Mouse (Mus musculus) adipocyte (in vitro differentiated cells): ENCODE results near the gene Nrxn2.

Source experiments
- DNase-seq: peaks from one replicate; pipeline ENCODE4 v3.0.0-alpha.2; 2016; ENCODE audit warnings: low spot score

Gene Nrxn2

DNA sequence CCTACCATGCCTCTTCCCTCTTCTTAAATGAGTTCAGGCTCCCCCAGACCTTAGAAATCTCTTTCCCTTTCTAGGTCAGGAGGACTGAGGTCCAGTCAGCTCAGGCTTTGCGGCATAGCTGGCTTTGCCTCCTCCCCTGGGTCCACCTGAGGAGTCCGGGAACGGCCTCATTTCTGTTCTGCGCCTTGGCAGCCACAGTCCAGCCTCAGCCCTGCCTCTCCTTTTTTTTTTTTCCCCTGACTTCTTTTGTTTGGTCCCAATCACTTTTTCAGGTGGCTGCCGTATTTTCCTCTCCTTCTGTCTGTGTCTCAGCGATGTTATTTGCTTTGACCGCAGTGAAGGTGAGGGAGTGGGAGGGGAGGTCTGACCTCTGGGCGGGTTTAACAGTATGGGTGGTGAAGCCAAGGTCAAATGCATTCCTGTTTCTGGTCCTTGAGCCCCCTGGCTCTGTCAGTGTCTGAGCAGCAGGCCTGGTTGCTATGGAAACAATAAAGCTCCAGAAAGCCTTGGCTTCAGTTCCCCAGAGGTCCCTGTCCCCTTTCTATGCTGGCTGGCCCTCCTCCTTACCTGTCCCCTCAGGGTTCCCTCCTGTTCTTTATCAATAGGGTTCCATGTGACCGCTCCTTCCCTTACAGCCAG, 34.3 kb downstream of the Nrxn2 start:
- DNase-seq: no peak

DNA sequence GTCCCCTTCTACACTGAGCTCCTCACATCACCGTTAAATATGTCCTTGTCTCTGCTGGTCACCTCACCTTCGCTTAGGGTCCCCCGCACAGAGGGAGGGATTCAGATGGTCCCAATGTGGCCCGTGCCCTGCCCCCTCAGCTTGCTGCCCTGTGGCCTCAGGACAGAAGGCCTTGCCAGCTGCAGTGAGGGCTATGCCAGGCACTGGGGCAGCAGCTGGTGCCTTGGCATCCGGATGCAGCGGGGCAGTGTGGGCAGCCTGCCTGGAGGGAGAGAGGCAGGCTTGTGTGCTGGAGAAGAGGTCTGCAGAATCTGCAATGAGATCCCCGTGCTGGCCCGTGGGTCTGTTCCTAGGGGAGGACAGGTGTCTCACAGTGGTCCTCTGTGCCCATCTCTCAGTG, 34.8 kb downstream of the Nrxn2 start:
- peak; percentile 40 for DNase-seq

DNA sequence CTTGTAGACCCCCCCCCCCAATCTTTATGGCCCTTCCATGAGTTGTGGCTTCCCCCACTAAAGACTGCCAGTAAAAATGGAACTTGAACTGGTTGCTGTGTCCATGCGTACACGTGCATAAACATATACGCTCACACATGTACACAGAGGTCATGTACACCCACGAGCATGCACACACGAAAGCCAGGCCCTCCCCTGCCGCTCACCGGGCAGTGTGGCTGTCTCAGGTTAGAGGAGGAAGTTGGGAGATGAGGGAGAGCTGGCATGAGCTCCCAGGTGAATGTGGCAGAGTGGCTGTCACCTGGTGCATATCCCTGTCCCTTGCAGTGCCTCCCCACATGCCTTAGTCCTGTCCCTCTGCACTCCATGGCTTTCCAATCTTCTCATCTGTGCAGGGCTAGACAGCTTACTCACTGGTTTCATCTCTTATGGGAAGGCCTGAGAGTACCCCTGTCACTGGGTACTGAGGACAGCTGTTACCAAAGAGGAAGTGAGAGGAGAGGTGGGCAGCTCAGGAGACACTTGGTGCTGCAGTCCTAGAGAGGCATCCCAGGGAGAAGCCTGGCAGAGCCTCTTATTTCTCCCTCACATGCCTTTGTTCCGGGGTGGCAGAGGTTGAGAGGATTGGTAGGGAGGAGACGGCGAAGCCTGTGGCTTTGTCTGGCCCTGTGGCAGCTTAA, 35.6 kb downstream of the Nrxn2 start:
- no peak for DNase-seq

DNA sequence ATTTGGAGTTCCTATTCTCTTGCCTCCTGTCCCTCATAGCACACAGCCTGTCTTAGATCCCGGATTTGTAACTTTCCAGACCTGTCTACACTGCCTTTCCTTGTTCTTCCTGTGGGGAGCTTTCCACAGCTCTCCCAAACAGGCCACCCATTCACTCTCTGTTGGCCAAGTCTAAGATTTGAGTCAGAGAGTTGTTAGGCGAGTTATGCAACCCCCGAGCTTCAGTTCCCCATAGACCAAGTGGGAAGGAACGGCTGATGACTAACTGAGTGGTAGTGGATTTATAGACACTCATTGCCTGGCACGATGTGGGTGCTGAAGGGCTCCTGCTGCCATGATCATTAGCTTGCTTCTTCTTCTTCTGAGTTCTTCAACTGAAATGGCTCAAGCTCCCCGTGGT, 41.0 kb downstream of the Nrxn2 start:
- peak; percentile 45 for DNase-seq

DNA sequence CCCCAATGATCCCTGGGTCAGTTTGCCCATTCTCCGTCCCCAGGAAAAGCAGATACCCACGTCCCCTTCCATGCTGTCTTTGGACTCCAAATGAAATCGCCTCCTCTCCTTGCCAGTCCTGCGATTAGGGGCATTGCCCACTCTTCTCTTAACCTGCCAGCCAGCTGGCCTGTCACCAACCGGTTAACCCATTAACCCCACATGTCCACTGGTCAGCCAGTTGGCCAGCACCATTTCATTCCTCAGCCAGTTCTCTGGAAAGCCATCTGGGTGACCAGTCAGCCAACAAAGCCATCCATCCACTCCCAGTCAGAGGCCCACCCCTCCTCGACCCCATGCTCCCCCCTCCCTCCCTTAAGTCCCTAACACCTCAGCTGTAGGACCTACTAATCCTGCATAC, 44.3 kb downstream of the Nrxn2 start:
- peak; percentile 58 for DNase-seq

DNA sequence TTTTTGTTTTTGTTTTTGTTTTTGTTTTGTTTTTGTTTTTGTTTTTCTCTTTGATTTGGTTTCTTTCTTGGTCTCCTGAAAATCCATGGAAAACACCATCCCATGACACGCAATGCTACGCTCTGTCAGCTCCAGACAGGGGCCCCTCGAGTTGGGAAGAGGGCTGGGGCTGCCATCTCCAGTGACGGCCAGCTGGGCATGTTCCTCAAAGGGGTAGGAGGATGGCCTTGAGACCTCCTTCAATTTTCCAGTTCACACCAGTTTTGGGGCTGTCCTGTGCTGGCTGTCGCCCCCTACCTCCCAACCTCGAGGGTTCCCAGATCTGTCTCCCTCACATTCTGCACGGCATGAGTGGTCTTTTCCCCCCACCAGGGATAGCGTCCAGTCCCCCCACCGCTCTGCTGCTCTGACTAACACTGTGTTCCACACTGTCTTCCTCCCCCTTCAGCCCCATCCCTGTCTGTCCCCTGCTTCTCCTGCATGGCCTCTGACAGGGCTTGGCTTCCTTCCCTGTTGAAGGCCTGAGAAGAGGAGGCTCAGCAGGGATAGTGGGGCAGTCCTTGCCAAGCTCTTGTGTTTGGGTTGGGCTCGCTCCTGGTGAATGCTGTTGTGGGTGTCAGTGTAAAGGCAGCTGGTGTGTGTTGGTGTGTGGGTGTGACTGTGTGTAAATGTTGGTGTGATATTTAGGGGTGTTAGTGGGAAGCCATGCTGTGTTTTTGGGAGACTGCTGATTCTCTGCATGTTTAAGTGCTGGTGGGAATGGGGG, 46.0 kb downstream of the Nrxn2 start:
- peak; percentile 82 for DNase-seq

DNA sequence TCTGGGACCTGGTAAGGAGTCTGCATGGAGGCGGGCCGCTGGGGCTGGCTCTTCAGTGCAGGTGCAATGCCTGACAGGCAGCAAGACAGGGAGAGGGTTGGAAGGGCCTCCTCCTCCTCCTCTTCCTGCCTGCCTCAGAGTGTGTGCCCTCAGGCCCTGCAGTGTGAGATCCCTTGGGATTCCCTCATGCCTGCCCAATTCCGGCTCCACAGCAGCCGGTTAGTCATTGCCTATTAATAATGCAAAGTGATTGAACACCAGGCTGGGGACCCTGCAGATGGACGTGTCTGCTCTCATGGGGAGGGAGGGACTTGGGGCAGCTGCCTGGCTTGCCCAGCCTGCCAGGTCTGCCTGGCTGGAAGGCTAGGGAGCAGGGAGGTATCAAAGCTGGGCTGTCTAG, 46.6 kb downstream of the Nrxn2 start:
- peak; percentile 65 for DNase-seq

DNA sequence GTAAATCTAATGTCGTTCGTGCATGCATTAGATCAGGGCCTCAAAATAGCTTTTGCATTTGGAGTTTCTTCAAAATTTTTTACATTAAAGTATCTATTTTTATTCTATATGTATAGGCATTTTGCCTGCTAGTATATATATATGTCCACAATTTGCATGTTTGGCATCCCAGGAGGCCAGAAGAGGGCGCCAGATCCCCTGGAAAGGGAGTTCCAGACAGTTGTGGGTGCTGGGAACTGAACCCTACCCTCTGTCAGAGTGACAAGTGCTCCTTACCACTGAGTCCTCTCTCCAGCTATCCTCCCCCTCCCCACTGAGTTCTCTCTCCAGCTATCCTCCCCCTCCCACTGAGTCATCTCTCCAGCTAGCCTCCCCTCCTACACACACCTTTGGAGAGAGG, 48.4 kb downstream of the Nrxn2 start:
- DNase-seq: no peak

DNA sequence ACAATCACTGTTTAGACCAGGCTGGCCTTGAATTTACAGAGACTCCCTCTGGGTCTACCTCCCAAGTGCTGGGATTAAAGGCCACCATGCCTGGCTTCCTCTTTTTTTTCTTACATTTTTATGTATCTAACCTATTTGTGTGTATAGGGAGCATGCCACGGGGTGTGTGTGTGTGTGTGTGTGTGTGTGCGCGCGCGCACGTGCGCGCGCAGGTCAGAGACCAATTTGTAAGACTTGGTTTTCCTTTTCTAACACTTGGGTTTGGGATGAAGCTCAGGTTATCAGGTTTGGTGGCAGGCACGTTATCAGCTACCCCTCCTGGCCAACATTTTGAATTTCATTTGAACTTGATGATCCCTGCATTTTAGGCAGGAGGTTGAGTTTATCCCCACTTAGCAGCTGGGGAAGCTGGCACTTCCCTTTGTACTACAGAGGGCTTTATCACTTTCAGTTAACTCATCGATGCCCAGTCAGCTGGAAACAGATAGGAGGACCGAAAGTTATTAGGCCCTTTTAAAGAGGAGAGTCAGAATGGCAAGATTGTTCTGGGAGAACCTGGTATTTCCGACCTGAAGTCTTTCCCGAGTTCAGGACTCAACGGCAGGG, 48.9 kb downstream of the Nrxn2 start:
- no peak for DNase-seq

DNA sequence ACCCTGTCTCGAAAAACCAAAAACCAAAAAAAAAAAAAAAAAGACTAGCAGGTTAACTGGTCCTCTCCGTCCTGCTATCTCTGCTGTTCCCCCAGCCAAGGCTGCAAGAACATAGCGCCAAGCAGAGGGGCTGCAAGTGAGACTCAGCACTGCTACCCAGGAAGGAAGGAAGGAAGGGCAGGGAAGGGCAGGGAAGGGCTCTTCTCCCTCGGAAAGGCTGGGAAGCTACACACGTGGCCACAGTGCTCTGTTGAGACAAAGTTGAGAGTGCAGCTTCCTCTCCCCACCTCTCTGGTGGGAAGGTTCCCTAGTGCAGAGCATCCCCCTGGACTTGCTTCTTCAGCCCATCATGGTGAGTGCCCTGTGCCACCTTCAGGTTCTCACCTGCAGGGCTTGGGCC, 53.1 kb downstream of the Nrxn2 start:
- DNase-seq: no peak

DNA sequence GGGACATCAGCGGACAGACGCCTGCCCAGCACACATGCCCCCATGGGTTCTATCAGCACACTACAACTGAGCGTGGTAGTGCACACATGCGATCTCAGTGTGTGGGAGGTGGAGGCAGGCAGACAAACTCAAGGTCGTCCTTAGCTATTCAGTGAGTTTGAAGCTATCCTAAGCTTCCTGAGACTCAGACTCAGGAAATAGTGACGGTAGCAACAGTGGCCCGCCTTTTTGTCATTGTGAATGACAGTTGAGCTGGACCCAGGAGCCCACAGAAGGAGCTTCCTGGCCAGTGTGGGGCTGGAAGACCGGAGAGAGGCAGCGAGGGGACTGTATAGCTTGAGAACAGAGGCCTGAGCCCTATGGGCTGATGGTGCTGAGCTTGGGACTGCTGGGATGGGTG, 54.3 kb downstream of the Nrxn2 start:
- DNase-seq: no peak

DNA sequence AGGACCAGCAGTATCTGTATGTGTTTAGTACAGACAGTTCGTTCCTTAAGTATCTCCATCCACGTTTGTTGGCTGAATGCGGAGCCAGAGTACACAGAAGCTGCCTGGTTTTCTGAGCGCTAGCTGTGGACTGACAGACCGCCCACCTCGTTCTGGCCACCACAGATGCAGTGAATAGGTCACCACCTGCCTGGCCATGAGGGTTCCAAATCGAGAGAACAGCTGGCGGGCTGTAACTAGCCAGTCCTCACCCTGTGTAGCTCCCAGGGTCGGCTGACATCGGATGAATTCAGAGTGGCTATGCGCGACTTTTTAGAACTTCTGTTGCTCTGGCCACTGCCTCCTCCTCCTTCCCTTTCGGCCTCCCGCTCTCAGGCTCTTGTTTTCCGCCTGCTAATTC, 56.2 kb downstream of the Nrxn2 start:
- no peak for DNase-seq

DNA sequence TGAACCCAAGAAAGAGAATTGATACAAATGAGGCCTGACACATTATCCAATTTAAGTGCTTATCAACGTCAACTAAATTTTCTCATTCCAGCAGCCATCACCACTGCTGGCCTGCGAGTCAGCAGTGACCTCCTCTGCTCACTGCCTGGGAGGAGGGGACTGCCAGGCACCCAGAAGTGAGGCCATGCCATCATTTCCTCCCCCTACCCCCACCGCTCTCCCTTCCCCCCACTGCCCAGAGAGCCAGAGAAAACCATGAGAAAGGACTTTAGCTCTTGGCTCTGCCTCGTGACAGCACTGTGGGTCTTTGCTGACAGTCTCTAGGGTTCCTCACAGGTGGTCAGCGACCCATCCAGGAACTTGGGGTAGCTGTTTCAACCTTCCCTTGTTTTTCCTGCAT, 56.6 kb downstream of the Nrxn2 start:
- DNase-seq: no peak

DNA sequence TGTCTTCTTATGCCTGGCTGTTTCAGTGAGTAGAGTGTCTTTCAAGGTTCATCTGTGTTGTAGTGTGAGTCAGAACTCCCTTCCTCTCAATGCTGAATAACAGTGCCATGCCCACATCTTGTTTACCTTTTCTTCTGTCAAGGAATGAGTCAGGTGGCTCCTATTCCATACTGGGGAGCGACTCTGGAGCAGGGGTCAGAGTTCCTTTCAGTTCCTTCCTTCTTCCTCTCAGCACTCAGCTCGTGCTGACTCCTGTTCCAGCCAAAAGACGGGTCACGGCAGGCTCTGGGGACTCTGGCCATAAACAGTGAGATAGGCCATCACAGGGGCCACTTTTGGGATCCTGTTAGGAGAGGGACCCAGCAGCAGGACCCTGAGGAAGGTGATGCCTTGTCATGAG, 58.5 kb downstream of the Nrxn2 start:
- DNase-seq: peak; percentile 23

DNA sequence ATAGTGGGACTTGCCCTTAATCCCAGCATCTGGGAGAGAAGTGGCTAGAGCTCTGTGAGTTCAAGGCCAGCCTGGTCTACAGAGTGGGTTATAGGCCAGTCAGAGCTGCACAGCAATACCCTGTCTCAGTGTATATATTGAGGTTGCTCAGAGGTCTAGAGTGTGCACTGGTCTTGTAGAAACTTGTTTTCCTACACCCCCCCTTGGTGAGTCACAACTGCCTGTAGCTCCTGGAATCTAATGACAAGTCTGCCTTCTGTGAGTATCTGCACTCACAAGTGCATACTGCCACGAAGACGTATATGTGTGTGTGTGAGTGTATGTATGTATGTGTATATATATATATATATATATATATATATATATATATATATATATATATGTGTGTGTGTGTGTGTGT, 60.0 kb downstream of the Nrxn2 start:
- no peak for DNase-seq

DNA sequence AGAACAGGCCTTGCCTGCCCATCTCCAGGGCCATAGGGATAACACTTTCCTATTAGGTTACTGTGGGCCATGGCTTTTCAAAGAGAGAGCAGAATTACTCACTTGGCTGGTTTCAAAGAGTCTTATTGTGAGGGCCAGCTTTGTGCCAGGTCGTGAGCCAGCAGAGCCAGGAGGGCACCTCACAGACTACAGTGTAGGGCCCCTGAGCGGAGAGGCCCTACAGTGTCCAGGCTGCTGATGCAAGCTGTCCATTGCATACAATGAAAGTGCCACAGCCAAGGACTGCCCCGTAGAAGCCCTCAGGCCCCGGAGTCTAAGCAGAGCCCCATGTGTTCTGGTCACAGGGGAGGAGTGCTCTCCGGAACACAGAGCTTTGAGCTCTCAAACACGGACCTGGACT, 64.4 kb downstream of the Nrxn2 start:
- DNase-seq: no peak

DNA sequence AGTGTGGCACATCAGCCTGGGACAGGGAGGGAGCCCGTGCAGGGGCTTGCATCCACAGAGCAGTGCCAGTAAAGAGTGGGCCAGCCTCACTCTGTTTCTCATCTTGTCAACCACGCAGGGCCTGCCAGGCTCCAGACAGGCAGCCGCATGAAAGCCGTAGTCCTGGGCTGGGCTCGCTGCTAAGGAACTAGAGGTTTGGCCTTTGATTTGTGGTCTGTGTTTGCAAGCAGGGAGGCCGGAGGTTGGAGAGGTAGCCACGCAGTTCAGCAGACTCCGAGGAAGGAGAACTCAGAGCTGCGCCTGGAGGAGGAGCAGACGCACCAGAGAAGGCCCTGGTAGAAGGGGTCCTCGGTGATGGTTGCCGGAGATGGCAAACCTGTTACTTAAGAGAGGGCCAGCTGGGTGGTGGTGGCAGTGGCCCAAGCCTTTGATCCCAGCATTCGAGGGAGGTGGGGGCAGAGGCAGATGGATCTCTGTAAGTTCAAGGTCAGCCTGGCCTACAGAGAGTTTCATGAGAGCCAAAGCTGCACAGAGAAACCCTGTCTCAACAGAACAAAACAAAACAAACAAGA, 66.6 kb downstream of the Nrxn2 start:
- no peak for DNase-seq

DNA sequence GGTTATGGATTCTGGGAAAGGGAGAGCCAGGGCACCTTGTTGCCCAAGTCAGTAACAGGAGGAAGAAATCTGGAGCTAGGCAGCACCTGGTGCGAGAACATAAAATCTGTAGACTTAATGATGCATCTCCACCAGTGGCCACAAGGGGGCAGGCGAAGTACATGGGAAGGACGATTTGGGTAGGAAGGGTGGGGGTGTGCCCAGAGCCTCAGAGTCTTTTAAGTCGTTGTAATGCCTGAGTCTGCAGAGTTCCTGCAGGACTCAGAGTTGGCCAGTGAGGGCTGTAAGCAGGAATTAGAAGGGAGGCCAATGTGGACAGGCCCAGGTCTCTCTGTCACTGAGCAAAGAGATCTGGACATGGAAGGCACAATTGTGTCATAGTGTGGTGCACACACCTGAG, 70.5 kb downstream of the Nrxn2 start:
- DNase-seq: peak; percentile 94

DNA sequence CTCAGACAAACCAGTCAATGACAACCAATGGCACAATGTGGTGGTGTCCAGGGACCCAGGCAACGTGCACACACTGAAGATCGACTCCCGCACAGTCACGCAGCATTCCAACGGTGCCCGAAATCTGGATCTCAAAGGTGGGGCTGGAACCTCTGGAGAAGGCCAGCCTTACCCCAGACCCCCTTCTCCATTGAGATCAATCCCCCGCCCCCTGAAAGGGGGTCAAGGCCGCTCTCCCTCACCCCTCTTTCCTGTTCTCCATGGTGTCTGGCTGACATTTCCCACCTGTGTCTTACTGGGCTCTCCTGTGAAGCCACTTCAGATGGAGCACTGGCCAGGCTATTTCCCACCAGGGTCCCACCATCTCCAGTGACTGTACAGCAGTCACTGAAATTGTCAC, 73.0 kb downstream of the Nrxn2 start:
- DNase-seq: no peak

DNA sequence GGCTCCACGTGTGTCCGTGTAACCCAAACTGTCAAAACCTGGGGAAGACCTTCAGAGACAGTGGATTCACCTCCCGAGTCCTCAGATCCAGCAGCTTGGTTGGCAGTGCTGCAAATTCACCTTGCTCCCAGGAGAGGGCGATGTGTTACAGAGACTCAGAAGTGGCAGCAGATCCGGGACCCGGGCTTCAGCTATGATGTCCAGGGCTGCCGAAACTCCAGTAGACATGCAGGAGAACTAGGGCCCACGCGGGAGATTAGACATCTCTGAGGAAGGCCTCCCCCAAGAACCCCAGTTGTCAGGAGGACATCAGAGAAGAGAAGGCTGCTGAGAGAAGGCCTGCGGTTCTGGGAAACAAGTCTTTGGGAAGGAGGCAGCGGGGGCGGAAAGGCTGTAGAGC, 73.6 kb downstream of the Nrxn2 start:
- DNase-seq: peak; percentile 79

DNA sequence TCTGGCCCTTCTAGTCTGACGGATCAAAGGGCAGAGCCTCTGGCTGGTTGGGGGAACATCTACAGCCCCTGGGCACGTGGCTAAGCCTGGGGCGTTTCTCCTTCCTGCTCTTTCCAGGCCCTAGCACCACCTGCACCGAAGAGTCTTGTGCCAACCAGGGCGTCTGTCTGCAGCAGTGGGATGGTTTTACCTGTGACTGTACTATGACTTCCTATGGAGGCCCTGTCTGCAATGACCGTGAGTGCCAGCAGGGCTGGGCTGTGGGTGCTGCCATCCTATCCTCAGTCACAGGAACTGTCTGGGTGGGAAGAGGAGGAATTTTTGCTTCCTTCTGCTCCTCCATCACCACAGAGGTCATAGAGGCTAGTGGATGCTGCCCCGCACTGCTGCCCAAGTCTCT, 74.7 kb downstream of the Nrxn2 start:
- DNase-seq: no peak

DNA sequence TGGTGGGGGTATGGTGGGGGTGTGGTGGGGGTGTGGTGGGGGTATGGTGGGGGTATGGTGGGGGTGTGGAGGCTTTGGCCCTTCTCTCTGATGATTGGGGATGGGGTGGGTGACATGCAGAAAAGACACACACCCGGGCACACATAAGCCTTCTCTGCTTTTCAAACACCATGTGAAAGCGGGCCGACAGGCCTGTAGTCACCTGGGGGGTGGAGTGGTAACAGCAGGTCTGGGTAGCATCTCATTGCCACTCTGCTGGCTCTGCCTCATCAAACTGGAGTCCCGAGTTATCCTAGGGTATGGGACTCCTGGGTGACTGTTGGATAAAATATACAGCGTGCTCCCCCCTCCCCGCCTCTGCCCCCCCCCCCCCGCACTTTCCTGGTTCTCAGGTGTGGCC, 75.5 kb downstream of the Nrxn2 start:
- DNase-seq: no peak
